Mouse (Mus musculus) left cerebral cortex, postnatal 36 days (tissue): ENCODE results near the gene Sdcbp2. TPM values are rescaled to one million over a fixed set of nuclear protein-coding genes. Genes with fewer than 3 reads are reported as not detected.

Source experiments
- DNase-seq, 2 experiments: peaks; one replicate each; pipeline ENCODE4 v3.0.0; 2021 to 2022; ENCODE audit warnings: low spot score in 2 of 2, mixed read lengths in 1 of 2
- intact Hi-C: fragments of 180-260 bp; cut with DNase I; formaldehyde crosslinking; loops from one replicate; pipeline ENCODE4 v1.15.1; 2025
- total RNA-seq, 2 experiments: library from RNA; stranded (reverse); gene quantifications; 2 replicates each; pipeline ENCODE4 v1.2.3; 2021

The Sdcbp2 gene
- 1 to 10 TPM; 1.6 to 2.3 TPM for total RNA-seq

DNA sequence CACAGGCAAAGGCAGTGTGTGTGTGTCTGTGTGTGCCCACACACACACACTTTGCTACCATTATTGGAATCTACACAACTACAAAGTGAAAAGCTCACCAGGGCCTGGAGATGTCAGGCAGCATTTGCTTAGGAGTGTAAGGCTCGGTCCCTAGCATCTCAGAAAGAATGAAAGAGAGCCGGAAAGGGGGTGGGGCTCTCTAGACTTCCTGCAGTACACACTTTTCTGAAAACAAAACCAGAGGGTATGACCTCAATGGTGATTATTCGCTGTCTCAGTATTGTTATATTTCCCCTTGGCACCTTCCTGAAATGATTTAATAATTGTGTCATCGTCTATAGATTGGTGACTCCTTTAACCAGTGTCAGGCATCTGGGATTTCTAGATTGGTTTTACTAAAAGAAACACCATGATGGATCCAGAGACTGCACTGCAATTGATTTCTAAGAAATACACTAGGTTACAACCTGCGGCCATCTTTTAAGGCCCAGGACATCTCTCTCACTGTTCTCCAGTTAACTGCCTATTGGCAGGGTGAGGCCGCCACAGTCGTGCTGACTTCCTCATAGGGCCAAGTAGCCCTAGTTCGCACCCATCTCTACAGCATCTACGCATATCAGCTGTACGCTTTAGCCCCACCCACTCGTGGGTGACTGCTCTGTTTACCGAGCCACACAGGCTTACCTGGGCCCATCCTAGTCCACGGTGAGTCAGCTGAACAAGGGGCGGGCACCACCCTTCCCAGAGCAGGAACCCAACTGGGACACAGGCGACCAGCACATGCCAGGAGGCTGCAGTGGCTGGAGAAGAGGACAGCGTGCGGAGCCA is at the start of gene Sdcbp2:
Sdcbp2 (plus strand) TSS at position 750 of the 828 bp plus-strand sequence.
- DNase-seq: no peak
- intact Hi-C loops: no loop called here

GRCm38 (mm10) chr2:151524324-151525041 is 47.9 kb upstream of the Sdcbp2 start:
- DNase-seq: peak in 1 of 2 experiments; percentile 16
- intact Hi-C loops: no loop called here

DNA sequence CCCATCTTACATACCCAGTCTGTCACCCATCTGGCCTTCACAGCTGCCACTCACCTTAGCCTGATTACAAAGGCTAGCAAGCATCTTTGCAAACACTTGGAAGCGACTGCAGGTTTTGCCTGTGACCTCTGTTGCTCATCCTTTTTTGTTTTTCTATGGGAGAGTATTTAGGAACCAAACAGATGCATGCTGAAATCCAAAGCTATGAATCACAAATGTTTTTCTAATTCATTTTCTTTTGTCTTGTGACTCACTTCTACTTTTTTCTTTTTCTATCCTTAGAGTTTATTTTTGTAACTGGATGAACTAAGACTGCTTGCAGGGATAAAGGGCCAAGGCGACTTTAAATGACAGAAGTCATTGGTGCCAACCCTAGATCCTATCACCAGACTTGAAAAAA is 46.9 kb upstream of the Sdcbp2 start:
- no peak for DNase-seq
- intact Hi-C loops: no loop called here

- intact Hi-C loops: no loop called here
- DNase-seq: no peak
Measured at GRCm38 (mm10) chr2:151528066-151528465, 44.4 kb upstream of the Sdcbp2 start.

DNA sequence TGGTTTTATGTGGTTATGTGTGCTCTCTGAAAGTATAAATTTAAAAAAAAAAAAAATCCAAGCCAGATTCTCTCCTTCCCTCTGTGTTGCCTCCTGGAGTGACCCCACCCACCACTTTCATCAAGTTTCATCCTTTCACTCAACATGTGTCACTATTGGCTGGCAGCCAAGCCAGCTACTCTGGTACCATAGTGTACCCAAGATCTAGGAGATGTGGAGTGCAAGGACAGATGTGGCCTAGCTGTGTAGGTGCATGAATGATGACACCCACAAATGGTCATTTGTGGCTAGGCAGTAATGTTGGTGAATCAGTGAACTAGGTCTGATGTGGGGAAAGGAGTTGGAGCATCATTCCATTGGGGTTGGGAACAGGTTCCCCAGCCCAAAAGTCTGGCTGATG is 43.3 kb upstream of the Sdcbp2 start:
- DNase-seq: no peak
- intact Hi-C loops: no loop called here

DNA sequence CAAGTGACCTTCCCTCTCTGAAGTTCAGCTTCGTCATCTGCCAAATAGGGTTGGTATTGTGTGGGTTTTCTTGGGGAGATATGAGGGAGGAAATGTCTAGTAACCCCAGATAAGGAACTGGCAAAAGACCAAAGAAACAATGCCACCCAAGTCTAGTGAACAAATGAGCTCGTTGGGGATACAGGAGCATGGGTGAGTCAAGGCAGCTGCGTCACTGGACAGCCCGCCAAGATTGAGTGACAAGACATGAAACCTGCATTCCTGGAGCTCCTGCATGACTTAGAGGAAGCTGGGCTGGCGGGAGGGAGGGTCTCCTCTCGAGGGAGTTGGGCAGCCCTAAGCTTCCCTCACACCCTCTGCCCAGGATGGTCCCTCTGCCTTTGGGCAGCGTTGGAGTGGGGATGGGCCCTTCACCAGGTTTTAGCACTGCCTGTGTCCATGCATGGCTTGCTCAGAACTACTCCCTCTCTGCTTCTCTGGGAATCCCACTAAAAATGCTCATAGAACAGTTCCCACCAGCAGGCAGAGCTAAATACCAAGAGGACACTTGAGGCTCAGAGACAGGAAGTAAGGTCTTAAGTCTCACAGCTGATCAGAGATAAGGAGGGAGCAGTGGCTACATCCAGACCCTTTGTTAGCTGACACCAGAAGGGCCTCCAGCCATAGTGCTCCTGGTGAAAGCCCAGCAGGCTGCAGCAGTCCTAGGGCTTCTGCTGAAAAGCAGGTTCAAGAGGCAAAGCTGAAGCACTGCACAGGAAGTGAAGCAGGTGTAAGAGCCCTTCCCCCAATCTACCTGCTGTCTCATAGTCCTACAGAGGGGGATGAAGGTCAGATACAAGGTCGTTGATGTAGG is 41.8 kb upstream of the Sdcbp2 start:
- no peak for DNase-seq
- intact Hi-C loops: no loop called here

DNA sequence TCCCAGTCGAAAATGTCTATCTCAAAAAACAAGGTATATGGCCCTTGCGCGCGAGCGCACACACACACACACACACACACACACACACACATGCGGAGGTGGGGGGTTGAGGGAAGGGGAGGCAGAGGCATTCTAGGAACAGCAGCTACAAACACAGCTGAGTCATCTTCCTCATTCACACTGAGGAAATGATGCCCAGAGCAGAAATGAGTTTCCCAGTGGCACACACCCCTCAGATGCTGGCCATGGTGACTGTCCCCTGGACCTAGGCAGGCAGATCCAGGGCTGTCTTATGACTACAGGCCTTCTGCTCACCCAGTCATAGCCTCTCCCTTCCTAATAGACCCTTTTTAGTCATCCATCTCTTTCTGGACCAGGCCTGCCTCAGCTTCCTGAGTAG is 38.8 kb upstream of the Sdcbp2 start:
- intact Hi-C loops: no loop called here
- no peak for DNase-seq

DNA sequence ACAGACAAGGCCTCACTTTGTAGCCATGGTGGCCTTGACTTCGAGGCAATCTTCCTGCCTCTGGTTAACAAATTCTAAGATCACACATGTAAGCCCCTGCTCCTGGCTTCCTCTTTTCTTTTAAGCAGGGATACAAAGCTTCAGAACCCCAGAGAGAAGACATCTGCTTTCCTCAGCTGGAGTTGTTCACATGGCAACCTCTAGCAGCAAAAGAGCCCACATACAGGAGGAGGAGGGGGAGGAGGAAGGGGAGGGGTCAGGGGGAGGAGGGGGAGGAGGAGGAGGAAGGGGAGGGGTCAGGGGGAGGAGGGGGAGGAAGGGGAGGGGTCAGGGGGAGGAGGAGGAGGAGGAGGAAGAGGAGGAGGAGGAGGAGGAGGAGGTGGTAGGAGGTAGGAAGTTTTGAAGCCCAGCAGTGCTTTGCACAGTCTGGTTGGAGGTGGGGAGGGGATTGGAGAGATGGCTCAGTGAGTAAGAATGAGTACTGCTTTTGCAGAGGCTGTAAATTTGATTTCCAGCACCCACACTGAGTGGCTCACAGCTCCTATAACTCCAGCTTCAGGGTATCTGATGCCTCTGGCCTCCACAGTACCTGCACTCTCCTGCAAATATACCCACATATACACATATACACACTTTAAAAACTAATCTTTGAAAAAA is 36.3 kb upstream of the Sdcbp2 start:
- no peak for DNase-seq
- intact Hi-C loops: no loop called here

- no peak for DNase-seq
- intact Hi-C loops: no loop called here
Measured at GRCm38 (mm10) chr2:151536618-151536974, 35.8 kb upstream of the Sdcbp2 start.

DNA sequence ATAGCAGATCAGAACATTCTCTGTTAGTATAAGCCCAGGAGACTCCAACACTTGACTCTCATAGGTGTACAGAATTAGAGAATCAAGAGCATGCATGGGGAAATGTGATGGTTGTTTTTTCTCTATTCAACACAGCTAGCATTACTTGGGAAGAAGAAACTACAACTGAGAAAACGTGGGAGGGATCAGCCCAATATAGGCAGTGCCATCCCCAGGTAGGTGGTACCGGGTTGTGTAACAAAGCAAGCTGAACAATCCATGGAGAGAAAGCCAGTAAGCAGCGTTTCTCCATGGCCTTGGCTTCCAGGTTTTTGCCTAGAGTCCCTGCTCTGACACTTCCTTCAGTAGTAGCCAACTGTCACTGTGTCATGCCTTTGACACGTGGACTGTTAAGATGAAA is 33.8 kb upstream of the Sdcbp2 start:
- peak in 1 of 2 experiments; percentile 43 for DNase-seq
- intact Hi-C loops: no loop called here

- intact Hi-C loops: loop anchor here (1.0 kb wide), 1 partner anchor 48 kb away; the partner anchor contains the start of gene Nsfl1c
- peak; percentile 97 for DNase-seq
Measured at GRCm38 (mm10) chr2:151542323-151543062, 29.9 kb upstream of the Sdcbp2 start, which contains the start of gene Fkbp1a. Gene Fkbp1a (plus strand): TSS chr2:151542483.

GRCm38 (mm10) chr2:151543063-151543895 is 29.1 kb upstream of the Sdcbp2 start:
- intact Hi-C loops: loop anchor here (1.0 kb wide), 1 partner anchor 49 kb away; the partner anchor contains the start of gene Nsfl1c

GRCm38 (mm10) chr2:151544673-151545072 is 27.7 kb upstream of the Sdcbp2 start:
- peak in 1 of 2 experiments; percentile 51 for DNase-seq
- intact Hi-C loops: loop anchor here (2.0 kb wide), 1 partner anchor 32 kb away; no protein-coding TSS in a partner anchor

More at GRCm38 (mm10) chr2:151543063-151543895, 29.1 kb upstream of the Sdcbp2 start:
- peak in 1 of 2 experiments; percentile 27 for DNase-seq

- no peak for DNase-seq
- intact Hi-C loops: no loop called here
Measured at GRCm38 (mm10) chr2:151546571-151546970, 25.9 kb upstream of the Sdcbp2 start.

DNA sequence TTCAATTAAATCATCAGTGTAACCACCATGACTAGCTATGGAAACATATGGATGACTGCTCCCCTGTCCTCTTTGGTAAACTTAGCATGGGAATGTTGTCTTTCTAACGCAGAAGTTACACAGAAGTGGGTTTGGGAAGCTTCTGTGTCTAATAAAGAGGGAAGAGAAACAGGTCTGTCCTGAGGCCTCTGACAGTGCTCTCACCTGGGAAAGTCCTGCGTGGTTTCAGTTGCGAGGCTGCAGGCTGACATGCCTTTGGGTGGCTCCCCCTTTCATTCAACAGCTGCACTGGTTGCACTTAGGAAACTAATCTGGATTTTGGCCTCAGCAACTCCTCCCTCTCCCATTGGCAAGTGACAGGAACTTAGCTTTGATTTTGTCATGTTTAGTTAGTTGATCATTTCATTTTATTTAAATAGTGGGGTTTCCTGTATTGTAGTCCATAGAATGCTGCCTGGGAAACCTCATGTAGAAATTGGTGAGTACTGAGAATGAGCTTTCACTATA is 22.8 kb upstream of the Sdcbp2 start:
- no peak for DNase-seq
- intact Hi-C loops: no loop called here

- DNase-seq: no peak
- intact Hi-C loops: no loop called here
Measured at GRCm38 (mm10) chr2:151562930-151563921, 9.2 kb upstream of the Sdcbp2 start.
